Mouse (Mus musculus): Measurements from ENCODE around the gene Zfp688.

DNA sequence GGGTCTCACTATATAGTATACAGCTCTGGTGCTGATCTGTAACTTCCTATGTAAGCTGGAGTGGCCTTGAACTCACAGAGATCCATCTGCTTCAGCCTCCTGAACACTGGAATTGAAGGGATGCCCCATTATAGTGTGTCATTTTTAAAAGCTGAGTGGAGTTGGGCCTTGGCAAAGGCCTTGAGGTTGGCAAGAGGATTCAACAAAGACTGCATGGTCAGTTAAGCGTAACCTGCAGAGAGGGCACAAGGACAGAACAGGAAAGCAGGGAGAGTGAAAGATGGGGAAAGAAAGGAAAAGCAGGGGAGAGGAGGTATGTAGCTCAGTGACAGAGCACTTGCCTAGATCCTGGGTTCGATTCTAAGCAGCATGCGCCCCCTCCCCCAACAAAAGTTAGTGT, 3.4 kb upstream of the Zfp688 start:
- TF ChIP-seq CTCF (IDR thresholded peaks at IDR 0.05; ENCODE audit: insufficient read depth, low read depth, low read length) (no peak), POLR2A (IDR thresholded peaks at IDR 0.05; ENCODE audit: insufficient read depth, low read depth, low read length) (no peak)
